8 mouse cellular contexts compared by ENCODE assay signal in genomic region chr5:146303470-146303869, GRCm38 (mm10).
DNase-seq lines count a peak whose midpoint lies in the region; ATAC-seq and TF ChIP-seq lines count a peak whose summit lies in the region.

No protein-coding gene starts in this region.

- 90% methylated on average over 5 of the region's 5 CpGs for WGBS in hindbrain, embryonic 11.5 days
- 88% methylated on average over 5 of the region's 5 CpGs for WGBS in hindbrain, embryonic 12.5 days

- no peak overlapping the region for H3K27ac ChIP-seq in hindbrain, embryonic 11.5 days (ENCODE audit: low read depth, low read length)
- H3K27ac ChIP-seq in hindbrain, embryonic 12.5 days = no peak overlapping the region
- H3K27ac ChIP-seq in embryonic fibroblast, embryonic 13.5 days (ENCODE audit: insufficient read depth, low read length) = no peak overlapping the region

- no peak overlapping the region for H3K4me2 ChIP-seq in hindbrain, embryonic 11.5 days (replicated peaks; ENCODE audit: low read depth, low read length)
- no peak overlapping the region for H3K4me2 ChIP-seq in hindbrain, embryonic 12.5 days (replicated peaks)

- ATAC-seq in hindbrain, embryonic 11.5 days (ENCODE audit: low FRiP score) = peak; percentile 36; the same call in 1 of the 2 replicates
- ATAC-seq in hindbrain, embryonic 12.5 days (ENCODE audit: low FRiP score) = no peak; the same call in 1 of the 2 replicates
- peak; percentile 64 for ATAC-seq in megakaryocyte, adult 5-6 weeks (ENCODE audit: poor library complexity, severe bottlenecking)

- no peaks in the 10 kb centered on the region for H3K9me3 ChIP-seq in hindbrain, embryonic 11.5 days (ENCODE audit: control insufficient read depth, low read length)
- H3K9me3 ChIP-seq in hindbrain, embryonic 12.5 days (replicated peaks) = no peaks in the 10 kb centered on the region

- no peaks in the 10 kb centered on the region for H3K27me3 ChIP-seq in hindbrain, embryonic 11.5 days (ENCODE audit: control insufficient read depth, insufficient read depth, low read length)
- no peaks in the 10 kb centered on the region for H3K27me3 ChIP-seq in hindbrain, embryonic 12.5 days

- DNase-seq in hindbrain, embryonic 11.5 days (ENCODE audit: low spot score) = peak; percentile 67
- peak; percentile 77 to 82 for DNase-seq in adrenal gland, postnatal 36 days
- peak; percentile 77 for DNase-seq in heart, postnatal 4 days
- DNase-seq in layer of hippocampus, postnatal 14 days (ENCODE audit: low spot score in 2 of 2) = peak; percentile 61 to 71
- peak; percentile 35 to 46 for DNase-seq in spleen, postnatal 36 days (ENCODE audit: low spot score in 2 of 2)

- no peak overlapping the region for H3K4me3 ChIP-seq in hindbrain, embryonic 11.5 days (ENCODE audit: low read depth, low read length)
- no peak overlapping the region for H3K4me3 ChIP-seq in hindbrain, embryonic 12.5 days
- H3K4me3 ChIP-seq in embryonic fibroblast, embryonic 13.5 days (ENCODE audit: insufficient read depth, low read length) = no peak overlapping the region

- H3K36me3 ChIP-seq in hindbrain, embryonic 11.5 days (ENCODE audit: control insufficient read depth, insufficient read depth, low read length) = no peaks in the 10 kb centered on the region
- H3K36me3 ChIP-seq in hindbrain, embryonic 12.5 days = peaks cover 49% of the 10 kb centered on the region

- no peak for TF ChIP-seq POLR2A in embryonic fibroblast, embryonic 13.5 days (IDR thresholded peaks at IDR 0.05; ENCODE audit: low read depth, low read length)

- TF ChIP-seq CTCF in embryonic fibroblast, embryonic 13.5 days (IDR thresholded peaks at IDR 0.05; ENCODE audit: borderline replicate concordance, insufficient read depth, low read length) = peak; percentile 18; the same call in 1 of the 2 replicates

- no peak overlapping the region for H3K9ac ChIP-seq in hindbrain, embryonic 11.5 days (ENCODE audit: low read depth, low read length)
- no peak overlapping the region for H3K9ac ChIP-seq in hindbrain, embryonic 12.5 days

- H3K4me1 ChIP-seq in hindbrain, embryonic 11.5 days (replicated peaks; ENCODE audit: control insufficient read depth, insufficient read depth, low read length) = no peaks in the 10 kb centered on the region
- no peaks in the 10 kb centered on the region for H3K4me1 ChIP-seq in hindbrain, embryonic 12.5 days
- H3K4me1 ChIP-seq in embryonic fibroblast, embryonic 13.5 days (ENCODE audit: control insufficient read depth, insufficient read depth, low read length) = peaks cover 11% of the 10 kb centered on the region; the same call in 1 of the 2 replicates
